8 mouse cellular contexts compared by ENCODE assay signal in genomic region chr4:88867926-88868911, GRCm38 (mm10). TPM values are rescaled to one million over a fixed set of nuclear protein-coding genes. Genes with fewer than 3 reads are reported as not detected.
DNase-seq lines count a peak whose midpoint lies in the region; ATAC-seq and TF ChIP-seq lines count a peak whose summit lies in the region.

No protein-coding gene starts in this region.

- 7% methylated on average over 29 of the region's 31 CpGs for WGBS in forebrain, embryonic 11.5 days
- 9% methylated on average over 31 of the region's 31 CpGs for WGBS in hindbrain, embryonic 14.5 days
- 7% methylated on average over 31 of the region's 31 CpGs for WGBS in liver, embryonic 14.5 days (ENCODE audit: insufficient replicate concordance)

- H3K4me3 ChIP-seq in layer of hippocampus, adult 2 months, result peak overlapping the region; percentile 55
- H3K4me3 ChIP-seq in forebrain, embryonic 11.5 days (ENCODE audit: low read depth, low read length), result peak overlapping the region; percentile 51
- peak overlapping the region; percentile 44 for H3K4me3 ChIP-seq in hindbrain, embryonic 14.5 days (replicated peaks; ENCODE audit: low read length)
- peak overlapping the region; percentile 70 to 87 for H3K4me3 ChIP-seq in liver, embryonic 14.5 days (ENCODE audit: insufficient read depth in 1 of 2, low read depth in 2 of 2, low read length in 2 of 2)

- no peak for TF ChIP-seq EP300 in liver, embryonic 14.5 days (IDR thresholded peaks at IDR 0.05; ENCODE audit: low read depth)

- H3K27me3 ChIP-seq in forebrain, embryonic 11.5 days (ENCODE audit: control insufficient read depth, insufficient read depth, low read length), result peaks cover 2% of the 10 kb centered on the region; the same call in 1 of the 2 replicates
- no peaks in the 10 kb centered on the region for H3K27me3 ChIP-seq in hindbrain, embryonic 14.5 days (ENCODE audit: control insufficient read depth, insufficient read depth, low read length)
- H3K27me3 ChIP-seq in liver, embryonic 14.5 days (ENCODE audit: control insufficient read depth, insufficient read depth, low read length), result no peaks in the 10 kb centered on the region

- H3K4me1 ChIP-seq in forebrain, embryonic 11.5 days (replicated peaks; ENCODE audit: control insufficient read depth, insufficient read depth, low read length), result peaks cover 1% of the 10 kb centered on the region; the same call in 1 of the 2 replicates
- 0 out of 2 replicates have a peak, but pooled peaks cover 3% of the 10 kb centered on the region for H3K4me1 ChIP-seq in hindbrain, embryonic 14.5 days (replicated peaks; ENCODE audit: control insufficient read depth, insufficient read depth, low read length)
- H3K4me1 ChIP-seq in liver, embryonic 14.5 days (replicated peaks; ENCODE audit: control insufficient read depth in 2 of 2, insufficient read depth in 2 of 2, low read length in 1 of 2), result peaks cover 3 to 7% of the 10 kb centered on the region in 2 experiments; a peak in 2 of 4 replicates

- DNase-seq in layer of hippocampus, adult 2 months (ENCODE audit: low spot score in 2 of 2), result no peak
- DNase-seq in layer of hippocampus, adult 8-10 months (ENCODE audit: low spot score in 2 of 2), result no peak
- DNase-seq in adrenal gland, adult 2 months, result peak; percentile 32
- peak; percentile 74 for DNase-seq in forebrain, embryonic 11.5 days (ENCODE audit: low spot score)
- DNase-seq in hindbrain, embryonic 14.5 days (ENCODE audit: low spot score), result peak; percentile 66
- peak; percentile 41 to 50 (median 49) for DNase-seq in liver, embryonic 14.5 days (ENCODE audit: low read depth in 3 of 3, low spot score in 3 of 3)
- DNase-seq in neural tube, embryonic 10.5 days (ENCODE audit: extremely low spot score, low spot score), result peak; percentile 60
- DNase-seq in thymus, postnatal 36 days, result peak; percentile 65 to 67

- TF ChIP-seq CTCF in layer of hippocampus, adult 2 months (conservative IDR thresholded peaks at IDR 0.05), result no peak
- no peak for TF ChIP-seq CTCF in liver, embryonic 14.5 days (IDR thresholded peaks at IDR 0.05; ENCODE audit: low read depth)

- no peaks in the 10 kb centered on the region for H3K36me3 ChIP-seq in forebrain, embryonic 11.5 days (ENCODE audit: control insufficient read depth, insufficient read depth, low read length)
- no peaks in the 10 kb centered on the region for H3K36me3 ChIP-seq in hindbrain, embryonic 14.5 days (replicated peaks; ENCODE audit: control insufficient read depth, insufficient read depth)
- H3K36me3 ChIP-seq in liver, embryonic 14.5 days (replicated peaks; ENCODE audit: control insufficient read depth, insufficient read depth, low read depth), result no peaks in the 10 kb centered on the region

- no peaks in the 10 kb centered on the region for H3K9me3 ChIP-seq in forebrain, embryonic 11.5 days (ENCODE audit: control insufficient read depth, low read length)
- H3K9me3 ChIP-seq in hindbrain, embryonic 14.5 days (ENCODE audit: control insufficient read depth, low read length), result no peaks in the 10 kb centered on the region
- H3K9me3 ChIP-seq in liver, embryonic 14.5 days (ENCODE audit: control insufficient read depth, low read length), result no peaks in the 10 kb centered on the region

- peak; percentile 70 for ATAC-seq in forebrain, embryonic 11.5 days (replicated peaks; ENCODE audit: low FRiP score)
- ATAC-seq in hindbrain, embryonic 14.5 days (ENCODE audit: low FRiP score), result peak; percentile 72
- ATAC-seq in liver, embryonic 14.5 days (ENCODE audit: insufficient read depth), result peak; percentile 76

- peak overlapping the region; percentile 57 for H3K9ac ChIP-seq in forebrain, embryonic 11.5 days (ENCODE audit: low read length)
- peak overlapping the region; percentile 58 for H3K9ac ChIP-seq in hindbrain, embryonic 14.5 days
- H3K9ac ChIP-seq in liver, embryonic 14.5 days (replicated peaks), result peak overlapping the region; percentile 75

- H3K27ac ChIP-seq in layer of hippocampus, adult 2 months, result no peak overlapping the region
- H3K27ac ChIP-seq in forebrain, embryonic 11.5 days (ENCODE audit: low read depth, low read length), result no peak overlapping the region
- H3K27ac ChIP-seq in hindbrain, embryonic 14.5 days, result peak overlapping the region; percentile 29; the same call in 1 of the 2 replicates
- H3K27ac ChIP-seq in liver, embryonic 14.5 days, result 0 out of 2 replicates have a peak overlapping the region, but pooled peaks have one; percentile 10

- H3K4me2 ChIP-seq in forebrain, embryonic 11.5 days (ENCODE audit: low read depth, low read length, severe bottlenecking), result peak overlapping the region; percentile 95
- peak overlapping the region; percentile 96 for H3K4me2 ChIP-seq in hindbrain, embryonic 14.5 days (replicated peaks)
- peak overlapping the region; percentile 81 for H3K4me2 ChIP-seq in liver, embryonic 14.5 days (ENCODE audit: low read depth)

RNA-seq across cellular contexts. Expression of gene Ifne, which starts 11.8 kb away (rescaled TPM):
- not detected for total RNA-seq in layer of hippocampus, adult 2 months (2021)
- not detected for total RNA-seq in layer of hippocampus, adult 8-10 months (2022)
- not detected for total RNA-seq in adrenal gland, adult 2 months (2021)
- not detected in 2 replicates for polyA plus RNA-seq in adrenal gland, adult 2 months (2012; rRNA removed)
- not detected in 2 replicates for polyA plus RNA-seq in forebrain, embryonic 11.5 days (2014; fragmentation: Nextera tagmentation; extraction: Ambion mirVana)
- polyA plus RNA-seq in hindbrain, embryonic 14.5 days (2014; fragmentation: Nextera tagmentation; extraction: Ambion mirVana), result not detected in 2 replicates
- polyA plus RNA-seq in liver, embryonic 14.5 days (2012; rRNA removed), result not detected in 2 replicates
- not detected in 2 replicates for polyA plus RNA-seq in liver, embryonic 14.5 days (2014; fragmentation: Nextera tagmentation; extraction: Ambion mirVana)

RNA-seq across cellular contexts. Expression of gene Ifna1, which starts 18.3 kb away (rescaled TPM):
- total RNA-seq in layer of hippocampus, adult 2 months (2021), result not detected
- not detected for total RNA-seq in layer of hippocampus, adult 8-10 months (2022)
- not detected for total RNA-seq in adrenal gland, adult 2 months (2021)
- polyA plus RNA-seq in adrenal gland, adult 2 months (2012; rRNA removed), result not detected in 2 replicates
- polyA plus RNA-seq in forebrain, embryonic 11.5 days (2014; fragmentation: Nextera tagmentation; extraction: Ambion mirVana), result not detected in 2 replicates
- polyA plus RNA-seq in hindbrain, embryonic 14.5 days (2014; fragmentation: Nextera tagmentation; extraction: Ambion mirVana), result not detected in 2 replicates
- polyA plus RNA-seq in liver, embryonic 14.5 days (2012; rRNA removed), result not detected in 2 replicates
- polyA plus RNA-seq in liver, embryonic 14.5 days (2014; fragmentation: Nextera tagmentation; extraction: Ambion mirVana), result not detected in 2 replicates

RNA-seq across cellular contexts. Expression of gene Ifna4, which starts 26.6 kb away (rescaled TPM):
- not detected for total RNA-seq in layer of hippocampus, adult 2 months (2021)
- not detected for total RNA-seq in layer of hippocampus, adult 8-10 months (2022)
- total RNA-seq in adrenal gland, adult 2 months (2021), result not detected
- polyA plus RNA-seq in adrenal gland, adult 2 months (2012; rRNA removed), result not detected in 2 replicates
- polyA plus RNA-seq in forebrain, embryonic 11.5 days (2014; fragmentation: Nextera tagmentation; extraction: Ambion mirVana), result not detected in 2 replicates
- polyA plus RNA-seq in hindbrain, embryonic 14.5 days (2014; fragmentation: Nextera tagmentation; extraction: Ambion mirVana), result not detected in 2 replicates
- not detected in 2 replicates for polyA plus RNA-seq in liver, embryonic 14.5 days (2012; rRNA removed)
- polyA plus RNA-seq in liver, embryonic 14.5 days (2014; fragmentation: Nextera tagmentation; extraction: Ambion mirVana), result not detected in 2 replicates

RNA-seq across cellular contexts. Expression of gene Ifna5, which starts 32.9 kb away (rescaled TPM):
- not detected for total RNA-seq in layer of hippocampus, adult 2 months (2021)
- total RNA-seq in layer of hippocampus, adult 8-10 months (2022), result not detected
- not detected for total RNA-seq in adrenal gland, adult 2 months (2021)
- polyA plus RNA-seq in adrenal gland, adult 2 months (2012; rRNA removed), result not detected in 2 replicates
- not detected in 2 replicates for polyA plus RNA-seq in forebrain, embryonic 11.5 days (2014; fragmentation: Nextera tagmentation; extraction: Ambion mirVana)
- polyA plus RNA-seq in hindbrain, embryonic 14.5 days (2014; fragmentation: Nextera tagmentation; extraction: Ambion mirVana), result not detected in 2 replicates
- not detected in 2 replicates for polyA plus RNA-seq in liver, embryonic 14.5 days (2012; rRNA removed)
- not detected in 2 replicates for polyA plus RNA-seq in liver, embryonic 14.5 days (2014; fragmentation: Nextera tagmentation; extraction: Ambion mirVana)

RNA-seq across cellular contexts. Expression of gene Ifna6, which starts 41.0 kb away (rescaled TPM):
- not detected for total RNA-seq in layer of hippocampus, adult 2 months (2021)
- total RNA-seq in layer of hippocampus, adult 8-10 months (2022), result not detected
- total RNA-seq in adrenal gland, adult 2 months (2021), result not detected
- not detected in 2 replicates for polyA plus RNA-seq in adrenal gland, adult 2 months (2012; rRNA removed)
- not detected in 2 replicates for polyA plus RNA-seq in forebrain, embryonic 11.5 days (2014; fragmentation: Nextera tagmentation; extraction: Ambion mirVana)
- not detected in 2 replicates for polyA plus RNA-seq in hindbrain, embryonic 14.5 days (2014; fragmentation: Nextera tagmentation; extraction: Ambion mirVana)
- not detected in 2 replicates for polyA plus RNA-seq in liver, embryonic 14.5 days (2012; rRNA removed)
- polyA plus RNA-seq in liver, embryonic 14.5 days (2014; fragmentation: Nextera tagmentation; extraction: Ambion mirVana), result not detected in 2 replicates

Comparison
In these comparisons a context has a peak if more than half of its experiments do, and no peak if none do; other contexts are left out.
1. DNase-seq: peak in adrenal gland, adult 2 months (single experiment), forebrain, embryonic 11.5 days (single experiment), hindbrain, embryonic 14.5 days (single experiment), liver, embryonic 14.5 days (3 of 3), neural tube, embryonic 10.5 days (single experiment) and thymus, postnatal 36 days (2 of 2); none in layer of hippocampus, adult 2 months (0 of 2) and layer of hippocampus, adult 8-10 months (0 of 2).
2. H3K27ac ChIP-seq: peak in hindbrain, embryonic 14.5 days (single experiment) and liver, embryonic 14.5 days (single experiment); none in layer of hippocampus, adult 2 months (single experiment) and forebrain, embryonic 11.5 days (single experiment).
3. Peak in every context shown above with its lines, with median percentiles within 50 percentile points of each other: H3K4me3 ChIP-seq, ATAC-seq, H3K4me2 ChIP-seq and H3K9ac ChIP-seq.